Mouse (Mus musculus): Measurements from ENCODE around the gene Sik3. TPM values are rescaled to one million over a fixed set of nuclear protein-coding genes. Genes with fewer than 3 reads are reported as not detected.

The Sik3 gene
- polyA plus RNA-seq, 1 experiment from 2014 or later: 12.0 TPM

GRCm38 (mm10) chr9:46268343-46268873 lies 255.8 kb downstream of the Sik3 start, which contains the start of gene Apoa5:
Gene Apoa5 (plus strand): TSS chr9:46268633.
- H3K4me2 ChIP-seq (replicated peaks): no peak within 1 kb of the TSS
- ATAC-seq (ENCODE audit: insufficient number of reproducible peaks, insufficient read depth, low FRiP score, low TSS enrichment): no peak
- H3K9me3 ChIP-seq: no peaks in the 10 kb centered on the region
- H3K27me3 ChIP-seq: peaks cover 26% of the 10 kb centered on the region
- peaks cover 7% of the 10 kb centered on the region; the same call in 1 of the 2 replicates for H3K4me1 ChIP-seq
- no peak within 1 kb of the TSS for H3K27ac ChIP-seq
- no peaks in the 10 kb centered on the region for H3K36me3 ChIP-seq
- WGBS: 55% methylated on average over 7 of the region's 7 CpGs
- no peak within 1 kb of the TSS for H3K9ac ChIP-seq
- no peak within 1 kb of the TSS for H3K4me3 ChIP-seq

GRCm38 (mm10) chr9:46269125-46269524 lies 256.5 kb downstream of the Sik3 start:
- no peak for ATAC-seq (ENCODE audit: insufficient number of reproducible peaks, insufficient read depth, low FRiP score, low TSS enrichment)
- 86% methylated on average over 5 of the region's 5 CpGs for WGBS

GRCm38 (mm10) chr9:46270782-46271181 lies 258.2 kb downstream of the Sik3 start:
- peaks cover 14% of the 10 kb centered on the region for H3K36me3 ChIP-seq
- H3K27me3 ChIP-seq: peaks cover 26% of the 10 kb centered on the region
- no peak overlapping the region for H3K27ac ChIP-seq
- no peak for ATAC-seq (ENCODE audit: insufficient number of reproducible peaks, insufficient read depth, low FRiP score, low TSS enrichment)
- H3K4me3 ChIP-seq: no peak overlapping the region
- no peak overlapping the region for H3K9ac ChIP-seq
- H3K4me2 ChIP-seq (replicated peaks): no peak overlapping the region
- peaks cover 13% of the 10 kb centered on the region for H3K4me1 ChIP-seq
- 92% methylated on average over 4 of the region's 4 CpGs for WGBS
- H3K9me3 ChIP-seq: no peaks in the 10 kb centered on the region

More at GRCm38 (mm10) chr9:46269125-46269524, 256.5 kb downstream of the Sik3 start:
- no peak overlapping the region for H3K9ac ChIP-seq
- no peak overlapping the region for H3K27ac ChIP-seq
- no peaks in the 10 kb centered on the region for H3K9me3 ChIP-seq
- peaks cover 13% of the 10 kb centered on the region for H3K4me1 ChIP-seq
- no peaks in the 10 kb centered on the region for H3K36me3 ChIP-seq
- H3K4me3 ChIP-seq: no peak overlapping the region
- no peak overlapping the region for H3K4me2 ChIP-seq (replicated peaks)
- H3K27me3 ChIP-seq: peaks cover 26% of the 10 kb centered on the region

- peaks cover 26% of the 10 kb centered on the region for H3K27me3 ChIP-seq
- H3K4me1 ChIP-seq: peaks cover 13% of the 10 kb centered on the region
- no peak overlapping the region for H3K4me2 ChIP-seq (replicated peaks)
- ATAC-seq (ENCODE audit: insufficient number of reproducible peaks, insufficient read depth, low FRiP score, low TSS enrichment): no peak
- no peak overlapping the region for H3K27ac ChIP-seq
- H3K9ac ChIP-seq: no peak overlapping the region
- no peak overlapping the region for H3K4me3 ChIP-seq
- peaks cover 27% of the 10 kb centered on the region for H3K36me3 ChIP-seq
- 91% methylated on average over 9 of the region's 9 CpGs for WGBS
- no peaks in the 10 kb centered on the region for H3K9me3 ChIP-seq
Observed at GRCm38 (mm10) chr9:46272070-46272469, 259.4 kb downstream of the Sik3 start.

- peak within 1 kb of the TSS; percentile 70 for H3K4me3 ChIP-seq
- H3K36me3 ChIP-seq: peaks cover 35% of the 10 kb centered on the region
- peak; percentile 92 for ATAC-seq (ENCODE audit: insufficient number of reproducible peaks, insufficient read depth, low FRiP score, low TSS enrichment)
- H3K27ac ChIP-seq: peak within 1 kb of the TSS; percentile 60
- peak within 1 kb of the TSS; percentile 89 for H3K4me2 ChIP-seq (replicated peaks)
- no peaks in the 10 kb centered on the region for H3K9me3 ChIP-seq
- peaks cover 13% of the 10 kb centered on the region for H3K4me1 ChIP-seq
- H3K9ac ChIP-seq: peak within 1 kb of the TSS; percentile 74
- H3K27me3 ChIP-seq: peaks cover 26% of the 10 kb centered on the region
- 5% methylated on average over 45 of the region's 45 CpGs for WGBS
Observed at GRCm38 (mm10) chr9:46272677-46273454, 260.2 kb downstream of the Sik3 start, which contains the start of gene Zpr1. Gene Zpr1 (plus strand): TSS chr9:46273064.

Other genes starting within 250 kb of the Sik3 start
- 21.2 and 22.8 TPM in 2 replicates for gene Cep164, start 184.1 kb upstream of the Sik3 start, polyA plus RNA-seq (2016; fragmentation: Nextera tagmentation; extraction: Ambion mirVana)
- 33.1 and 35.2 TPM in 2 replicates for gene Bace1, start 174.2 kb upstream of the Sik3 start, polyA plus RNA-seq (2016; fragmentation: Nextera tagmentation; extraction: Ambion mirVana)
- gene Pcsk7, start 106.3 kb upstream of the Sik3 start, polyA plus RNA-seq (2016; fragmentation: Nextera tagmentation; extraction: Ambion mirVana): 23.6 and 23.7 TPM in 2 replicates
- gene Rnf214, start 105.9 kb upstream of the Sik3 start, polyA plus RNA-seq (2016; fragmentation: Nextera tagmentation; extraction: Ambion mirVana): 62.2 and 64.1 TPM in 2 replicates
- 14.1 and 16.4 TPM in 2 replicates for gene Tagln, start 76.8 kb upstream of the Sik3 start, polyA plus RNA-seq (2016; fragmentation: Nextera tagmentation; extraction: Ambion mirVana)
- 43.2 and 47.4 TPM in 2 replicates for gene Sidt2, start 57.6 kb upstream of the Sik3 start, polyA plus RNA-seq (2016; fragmentation: Nextera tagmentation; extraction: Ambion mirVana)
- 230 and 231 TPM in 2 replicates for gene Pafah1b2, start 130 bp upstream of the Sik3 start, polyA plus RNA-seq (2016; fragmentation: Nextera tagmentation; extraction: Ambion mirVana)
- 2.3 and 2.7 TPM in 2 replicates for gene Apoa1, start 215.8 kb downstream of the Sik3 start, polyA plus RNA-seq (2016; fragmentation: Nextera tagmentation; extraction: Ambion mirVana)
- gene Apoc3, start 222.8 kb downstream of the Sik3 start, polyA plus RNA-seq (2016; fragmentation: Nextera tagmentation; extraction: Ambion mirVana): not detected in 2 replicates
- not detected in 2 replicates for gene Apoa4, start 227.9 kb downstream of the Sik3 start, polyA plus RNA-seq (2016; fragmentation: Nextera tagmentation; extraction: Ambion mirVana)